Mouse (Mus musculus) cerebellum, adult 8-10 months (tissue): ENCODE measurements around the gene Layn.

Experiments
- DNase-seq: peaks from one replicate; pipeline ENCODE4 v3.0.0; 2022

Gene Layn

DNA sequence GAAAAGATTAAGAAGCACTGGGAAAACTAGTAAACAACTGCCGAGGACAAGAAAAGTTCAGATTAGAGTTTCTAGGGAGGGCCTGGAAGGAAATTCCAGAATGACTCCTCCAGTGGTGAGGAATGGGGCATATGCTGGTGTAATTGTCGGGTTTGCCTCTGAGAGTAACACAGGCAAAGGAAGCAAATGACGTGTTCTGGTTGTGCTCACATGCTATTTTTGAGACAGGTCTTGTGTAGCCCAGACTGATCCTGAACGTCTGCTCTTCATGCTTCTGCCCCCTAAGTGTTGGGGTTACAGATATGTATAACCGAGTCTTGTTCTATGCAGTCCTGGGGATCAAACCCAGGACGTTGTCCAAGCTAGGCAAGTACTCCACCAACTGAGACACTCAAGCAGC is 45.3 kb downstream of the Layn start:
- no peak for DNase-seq

DNA sequence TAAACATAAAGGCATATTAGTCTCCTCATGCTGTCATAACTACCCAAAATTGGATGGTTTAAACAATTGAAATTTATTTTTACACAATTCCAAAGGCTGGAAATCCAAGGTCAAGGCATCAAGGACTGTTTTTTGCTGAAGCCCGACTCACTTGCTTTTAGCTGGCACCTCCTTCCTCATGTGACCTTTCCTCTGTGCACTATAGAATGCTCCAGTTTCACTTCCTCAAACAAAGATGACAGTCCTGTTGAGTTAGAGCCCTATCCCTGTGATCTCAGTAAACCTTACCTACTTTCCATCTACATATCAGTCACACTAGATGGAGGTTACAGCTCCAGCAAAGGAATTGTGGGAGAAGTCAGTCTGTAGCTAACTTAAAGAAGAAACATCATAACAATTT is 46.7 kb downstream of the Layn start:
- no peak for DNase-seq

DNA sequence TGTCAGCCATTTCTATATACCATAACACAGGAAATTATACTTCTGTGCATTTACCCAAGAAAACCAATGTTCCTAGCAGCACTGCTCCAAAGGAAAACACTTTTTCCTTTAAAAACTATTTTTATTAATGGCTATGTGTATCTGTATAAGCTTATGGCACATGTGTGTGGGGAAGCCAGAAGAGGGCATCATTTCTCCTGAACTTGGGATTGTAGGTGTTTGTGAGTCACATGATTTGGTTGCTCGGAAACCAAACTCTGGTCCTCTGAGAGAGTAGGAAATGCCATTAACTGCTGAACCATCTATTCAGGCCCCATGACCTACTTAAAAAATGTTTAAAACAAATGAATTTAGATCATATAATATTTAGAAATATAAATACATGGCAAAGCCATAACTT is 49.9 kb downstream of the Layn start:
- no peak for DNase-seq

DNA sequence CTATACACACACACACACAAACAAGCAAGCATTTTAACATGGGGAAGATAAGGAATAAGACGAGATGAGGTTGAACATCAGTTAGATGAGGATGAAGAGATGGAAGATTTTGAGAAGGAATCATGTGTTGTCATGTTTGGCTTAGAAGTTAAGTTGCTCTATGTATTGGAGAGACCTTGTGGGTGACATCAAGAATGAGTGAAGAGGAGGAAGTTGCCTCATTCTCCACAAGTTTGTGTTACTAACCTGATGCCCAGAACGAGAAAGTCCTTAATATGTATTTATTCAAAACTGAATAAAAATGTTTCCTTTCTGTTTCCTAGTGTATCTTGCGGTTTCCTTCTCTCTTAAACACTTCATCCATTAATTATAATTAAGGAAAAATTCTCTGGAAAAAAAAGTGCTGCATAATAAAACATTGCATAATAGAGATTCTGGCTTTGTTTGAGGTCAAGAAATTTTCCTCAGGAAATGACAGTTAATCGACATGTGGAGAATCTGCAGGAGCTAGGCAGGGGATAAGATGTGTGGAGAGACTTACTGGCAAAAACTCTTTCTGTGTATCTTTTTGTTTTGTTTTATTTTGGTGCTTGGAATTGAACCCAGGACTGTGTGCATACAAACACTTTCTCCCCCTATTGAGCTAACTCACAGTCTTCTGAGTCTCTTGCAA is 55.6 kb downstream of the Layn start:
- DNase-seq = no peak

GRCm38 (mm10) chr9:51020351-51020750 is 56.5 kb downstream of the Layn start:
- DNase-seq = no peak

GRCm38 (mm10) chr9:51019670-51020069 is 57.2 kb downstream of the Layn start:
- DNase-seq = no peak

DNA sequence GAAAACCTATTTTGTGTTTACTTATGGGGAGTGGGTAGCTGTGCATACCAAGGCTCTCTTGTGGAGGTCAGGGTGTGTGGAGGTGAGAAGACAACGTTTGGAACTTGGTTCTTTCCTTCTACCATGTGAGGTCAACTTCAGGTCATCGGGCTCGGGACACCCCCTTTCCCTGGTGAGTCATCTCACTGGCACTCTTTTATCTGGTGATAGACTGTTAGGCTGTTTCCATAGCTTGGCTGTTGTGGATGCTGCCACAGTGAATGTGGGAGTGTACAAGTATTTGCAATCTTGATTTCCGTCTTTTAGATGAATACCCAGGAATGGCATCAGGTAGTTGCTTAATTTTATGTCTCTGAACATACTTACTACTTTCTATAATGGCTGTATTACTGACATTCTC is 61.2 kb downstream of the Layn start:
- no peak for DNase-seq

DNA sequence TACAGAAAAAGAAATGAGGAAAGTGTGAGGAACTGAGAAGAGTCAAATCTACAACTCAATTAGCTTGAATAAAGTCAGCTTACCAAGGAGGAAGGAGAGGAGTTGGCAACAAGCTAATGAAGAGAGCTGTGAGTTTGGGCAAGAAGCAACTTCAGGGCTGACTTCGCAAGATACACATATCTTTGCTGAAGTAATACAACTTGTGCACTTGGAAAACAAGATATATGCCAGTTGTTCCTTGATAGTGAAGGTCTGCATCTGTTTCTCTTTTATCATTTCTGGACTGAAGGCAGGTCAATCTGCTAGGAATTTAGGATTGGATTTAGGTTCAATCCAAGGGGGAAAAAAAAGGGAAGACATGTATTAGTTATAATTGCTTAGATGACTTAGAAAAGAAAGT is 63.2 kb downstream of the Layn start:
- no peak for DNase-seq

GRCm38 (mm10) chr9:51009656-51009950 is 67.3 kb downstream of the Layn start:
- DNase-seq = peak; percentile 36

- peak; percentile 86 for DNase-seq
Measured at GRCm38 (mm10) chr9:51008841-51009655, 67.8 kb downstream of the Layn start, which contains the start of gene Sik2. Sik2 (minus strand) TSS chr9:51009073.

- no peak for DNase-seq
Measured at GRCm38 (mm10) chr9:51008068-51008840, 68.6 kb downstream of the Layn start.

DNA sequence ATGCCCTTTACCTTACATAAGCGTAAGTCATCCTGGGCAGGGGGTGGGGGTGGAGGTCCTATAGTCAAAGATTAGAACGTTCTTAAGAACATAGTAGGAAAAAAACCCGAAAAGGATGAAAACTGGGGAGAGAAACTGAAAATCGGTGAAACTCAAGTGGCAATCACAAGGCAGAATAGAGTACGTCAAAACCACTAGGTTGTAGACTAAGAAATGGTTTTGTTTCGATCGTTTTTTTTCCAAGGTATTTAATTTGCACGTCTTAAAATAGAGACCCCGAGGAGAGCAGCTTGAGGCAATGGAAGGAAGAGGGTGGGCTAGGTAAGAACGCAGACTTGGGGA is 69.2 kb downstream of the Layn start:
- no peak for DNase-seq

- DNase-seq = peak; percentile 64
Measured at GRCm38 (mm10) chr9:51006846-51007245, 70.0 kb downstream of the Layn start.
